Mouse (Mus musculus) ovary, postnatal 14 days (tissue): Measurements from ENCODE around the gene Tmem254b.
"Not testable (repeated sequence)": the region's sequence is repeated elsewhere in the genome, so short reads cannot be mapped to it uniquely, and the experiment has no call there.

Source experiments
- DNase-seq: peaks from one replicate; pipeline ENCODE4 v3.0.0; 2022; ENCODE audit warnings: low spot score

Tmem254b gene

DNA sequence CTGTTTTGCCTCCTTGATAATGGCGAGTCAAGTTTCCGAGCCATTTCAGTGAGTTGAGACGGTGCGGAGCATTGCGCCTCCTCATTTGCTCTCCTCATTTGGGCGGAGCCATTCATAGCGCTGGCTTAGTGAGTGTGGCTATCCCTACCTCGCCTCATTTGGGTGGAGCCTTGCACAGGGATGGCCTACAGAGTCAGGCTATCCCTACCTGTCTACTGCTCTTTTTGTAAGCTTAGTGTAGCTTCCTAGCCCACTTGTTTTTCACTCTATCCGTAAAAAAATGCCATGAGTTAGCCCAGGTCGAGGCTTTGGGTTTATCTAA lies at the start of gene Tmem254b:
Tmem254b (minus strand) TSS at position 116 of the 322 bp plus-strand sequence.
- DNase-seq = not testable (repeated sequence)

- DNase-seq = not testable (repeated sequence)
Measured at GRCm38 (mm10) chr14:26237183-26237582, 30.3 kb upstream of the Tmem254b start.

DNA sequence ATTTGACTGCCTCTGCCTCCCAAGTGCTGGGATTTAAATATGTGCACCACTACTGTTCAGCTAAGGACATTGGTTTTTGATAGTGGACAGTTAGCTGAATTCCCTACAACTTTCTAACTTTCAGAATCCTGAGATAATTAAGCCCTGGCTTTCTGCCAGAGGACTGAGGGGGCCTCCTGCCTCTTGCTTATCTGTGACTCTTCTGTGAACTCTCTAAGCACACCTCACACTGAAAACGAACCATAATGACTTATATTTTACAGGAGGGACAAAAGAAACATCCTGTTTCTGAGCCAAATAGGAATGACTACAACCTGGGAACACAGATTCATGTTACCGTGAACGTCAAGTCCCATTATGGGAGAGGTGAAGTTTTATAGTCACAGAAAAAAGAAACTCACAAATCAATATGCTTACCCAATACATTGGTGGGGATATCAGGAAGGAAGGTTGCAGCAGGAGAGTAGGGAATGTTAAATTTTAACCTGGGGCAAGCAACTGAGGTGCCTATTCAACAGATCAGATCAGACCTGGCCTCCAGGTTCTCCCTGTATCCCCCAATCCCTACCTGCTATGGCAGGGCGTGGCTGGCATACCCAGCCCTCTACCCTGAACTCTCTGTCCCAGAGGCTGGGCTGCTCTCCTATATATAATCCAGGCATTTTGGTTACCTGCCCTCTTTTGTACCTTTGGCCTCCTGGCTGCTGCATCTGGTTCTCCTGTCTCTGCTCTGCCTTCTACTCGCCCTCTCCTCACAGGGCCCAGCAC lies 9.6 kb upstream of the Tmem254b start:
- not testable (repeated sequence) for DNase-seq

DNA sequence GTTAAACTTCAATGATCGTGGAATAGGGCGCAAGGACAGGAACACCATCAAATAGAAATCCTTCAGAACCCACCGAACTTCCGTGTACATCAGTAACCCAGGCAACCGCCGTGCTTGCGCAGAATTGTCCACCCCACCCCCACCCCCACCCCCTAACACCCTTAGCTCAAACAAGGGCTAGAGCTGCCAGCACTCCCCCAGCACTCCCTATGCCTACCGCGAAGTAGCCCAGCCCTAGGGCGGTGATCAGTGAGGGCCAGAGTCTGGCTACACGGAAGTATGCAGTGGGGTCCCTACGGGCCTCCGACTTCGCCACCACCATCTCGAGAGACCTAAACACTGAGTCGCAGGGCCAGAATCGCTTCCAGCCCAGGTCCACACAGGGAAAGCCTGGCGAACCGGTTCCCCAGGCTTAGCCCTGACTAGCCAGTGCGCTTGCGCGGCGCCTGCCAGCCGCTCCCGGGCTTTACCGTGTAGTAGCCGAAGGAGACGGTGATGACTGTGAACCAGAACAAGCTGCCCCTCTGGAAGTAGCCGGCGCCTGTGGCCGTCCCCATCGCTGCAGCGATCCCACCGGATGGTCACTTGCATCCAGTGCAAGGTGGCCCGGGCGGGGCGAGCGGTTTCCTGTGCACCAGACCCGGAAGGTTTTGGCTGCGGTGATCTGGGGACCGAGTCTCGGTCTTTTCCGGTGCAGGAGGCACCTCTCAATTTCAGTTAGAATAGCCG lies 480 bp downstream of the Tmem254b start:
- not testable (repeated sequence) for DNase-seq

DNA sequence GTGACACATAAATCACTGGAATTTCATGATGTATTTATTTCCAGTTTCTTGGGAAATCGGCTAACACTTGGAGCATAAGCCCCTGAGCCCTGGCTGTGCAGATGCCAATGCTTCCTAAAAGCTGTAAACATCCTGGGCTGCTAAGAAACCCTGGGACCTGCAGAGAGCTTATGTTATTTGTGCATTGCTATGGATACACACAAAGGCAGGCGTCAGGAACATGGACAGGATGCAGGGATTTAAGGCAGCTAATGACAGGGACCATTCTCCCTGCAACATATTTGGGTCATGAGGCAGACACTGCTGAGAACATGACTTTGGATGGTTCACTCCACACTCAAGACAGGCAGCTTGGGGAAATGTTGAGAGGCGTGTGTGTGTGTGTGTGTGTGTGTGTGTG lies 9.0 kb downstream of the Tmem254b start:
- not testable (repeated sequence) for DNase-seq

GRCm38 (mm10) chr14:26188361-26188760 lies 18.5 kb downstream of the Tmem254b start:
- DNase-seq = not testable (repeated sequence)

- not testable (repeated sequence) for DNase-seq
Measured at GRCm38 (mm10) chr14:26186638-26187037, 20.2 kb downstream of the Tmem254b start.

- DNase-seq = not testable (repeated sequence)
Measured at GRCm38 (mm10) chr14:26182380-26182779, 24.5 kb downstream of the Tmem254b start, which contains the start of gene Plac9b. Gene Plac9b, minus strand, starts transcription at chr14:26182480.

DNA sequence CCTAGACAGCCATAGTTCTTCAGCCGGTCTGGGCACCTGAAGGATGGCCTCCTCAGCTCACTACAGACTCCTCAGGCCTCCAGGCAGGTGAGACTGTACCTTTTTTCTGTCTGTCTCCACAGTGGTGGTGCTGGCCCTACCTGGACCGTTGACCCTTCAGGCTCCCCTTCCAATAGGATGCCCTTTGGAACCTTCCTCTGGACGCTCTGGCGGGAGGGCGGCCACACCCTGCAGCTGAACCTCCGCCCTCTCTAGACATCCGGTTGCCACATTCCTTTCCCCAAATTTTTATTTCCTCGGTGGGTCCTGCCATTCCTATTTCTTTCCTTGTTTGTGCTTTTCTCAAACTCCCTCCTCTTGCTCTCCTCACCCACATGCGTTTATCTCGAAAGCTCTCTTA lies 25.2 kb downstream of the Tmem254b start:
- DNase-seq = not testable (repeated sequence)

DNA sequence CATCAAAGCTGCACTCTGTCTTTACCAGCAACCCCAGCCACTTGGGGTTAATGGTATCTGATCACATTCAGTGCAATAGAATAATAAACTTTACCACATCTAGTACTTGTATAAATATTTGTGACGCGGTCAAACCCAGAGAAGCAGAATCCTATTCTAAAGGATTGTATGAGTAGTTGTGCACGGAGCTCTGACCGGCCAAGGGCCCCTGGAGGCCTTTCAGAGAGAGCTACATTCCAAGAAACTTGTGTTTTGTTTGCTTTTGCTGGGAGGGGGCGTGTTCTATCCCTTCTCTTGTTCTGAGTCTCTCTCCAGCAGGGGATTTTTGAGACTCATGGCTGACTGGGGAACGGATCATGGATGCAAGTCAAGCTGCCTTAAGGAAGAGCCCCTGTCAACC lies 31.8 kb downstream of the Tmem254b start:
- not testable (repeated sequence) for DNase-seq

DNA sequence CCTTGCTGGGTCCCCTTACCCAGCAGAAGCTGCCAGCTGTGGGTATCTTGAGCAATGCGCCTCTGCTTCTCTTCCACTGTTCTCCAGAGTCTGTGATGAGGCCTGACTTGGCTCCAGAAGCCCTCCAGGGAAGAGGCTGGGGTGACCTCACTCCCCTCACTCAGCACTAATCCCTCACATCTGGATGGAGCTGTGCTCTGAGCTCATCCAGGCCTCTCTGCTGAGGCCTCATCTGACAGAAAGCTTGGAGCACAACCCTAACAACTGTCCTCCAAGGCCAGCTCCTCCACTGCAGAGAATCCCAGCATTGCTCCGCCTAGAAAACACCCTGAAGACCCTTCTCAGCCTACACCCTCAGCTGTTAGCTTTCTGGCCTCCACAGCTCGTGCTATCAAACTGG lies 32.9 kb downstream of the Tmem254b start:
- DNase-seq = not testable (repeated sequence)

- DNase-seq = not testable (repeated sequence)
Measured at GRCm38 (mm10) chr14:26165266-26165665, 41.6 kb downstream of the Tmem254b start.

DNA sequence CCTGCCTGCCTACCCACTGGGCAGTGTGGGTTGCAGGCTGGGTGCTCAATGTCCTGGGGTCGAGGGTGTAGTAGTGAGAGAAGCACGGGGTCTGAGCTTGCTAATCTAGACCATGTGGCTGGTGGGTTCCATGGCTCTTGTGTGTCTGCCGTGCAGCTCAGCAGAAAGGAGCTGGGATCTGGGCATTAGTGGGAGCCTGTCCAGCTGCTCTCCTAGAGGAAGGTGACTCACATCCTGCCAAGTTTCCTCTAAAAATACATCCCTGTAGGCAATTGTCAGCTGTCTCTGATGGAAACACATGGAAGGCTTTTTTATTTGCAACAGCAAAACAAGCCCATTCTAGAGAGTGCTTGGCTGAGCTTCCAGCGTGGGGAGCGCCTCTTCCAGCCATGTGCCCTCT lies 44.4 kb downstream of the Tmem254b start:
- not testable (repeated sequence) for DNase-seq

DNA sequence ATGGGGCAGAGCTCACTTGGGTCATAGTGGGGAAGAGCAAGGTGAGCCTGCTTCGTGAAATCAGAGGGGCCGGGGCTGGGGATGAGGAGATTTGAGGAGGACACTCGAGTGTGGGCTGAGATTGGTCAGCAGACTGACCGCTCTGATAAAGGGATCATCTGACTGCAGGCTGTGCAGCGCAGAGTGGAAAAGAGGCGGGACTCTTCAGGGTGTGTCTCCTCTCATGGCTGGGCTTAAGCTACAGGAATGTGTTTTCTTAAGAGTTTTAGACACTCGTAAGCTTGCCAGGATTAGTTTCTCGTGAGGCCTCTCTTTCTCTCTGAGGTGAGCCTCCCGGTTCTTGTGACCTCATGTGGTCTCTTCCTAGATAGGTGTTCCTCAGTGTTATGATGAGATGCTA lies 45.7 kb downstream of the Tmem254b start:
- DNase-seq = not testable (repeated sequence)

DNA sequence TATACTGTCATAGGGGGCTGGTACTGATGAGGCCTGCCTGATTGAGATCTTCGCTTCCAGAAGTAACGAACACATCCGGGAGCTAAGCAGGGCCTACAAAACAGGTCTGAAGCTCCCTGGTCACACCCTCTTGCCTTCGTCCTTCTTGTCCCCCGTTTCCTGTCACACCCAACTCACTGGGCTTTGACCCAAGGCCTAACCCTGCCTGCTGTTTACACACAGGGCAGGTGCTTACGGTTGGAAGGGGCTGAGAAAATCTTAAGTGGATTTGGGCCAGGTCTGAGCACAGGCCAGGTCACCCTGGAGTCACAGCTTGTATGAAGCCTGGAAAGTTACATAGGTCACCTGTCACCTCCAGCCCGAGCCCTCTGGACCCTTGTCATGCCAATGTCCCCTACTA lies 50.8 kb downstream of the Tmem254b start:
- not testable (repeated sequence) for DNase-seq
